Mouse (Mus musculus) neural tube, embryonic 10.5 days (tissue): Measurements from ENCODE around the gene Nek8.
"Not testable (repeated sequence)": the region's sequence is repeated elsewhere in the genome, so short reads cannot be mapped to it uniquely, and the experiment has no call there.

Source experiments
- DNase-seq: peaks from one replicate; pipeline ENCODE4 v3.0.0-alpha.2; 2017; ENCODE audit warnings: low spot score; ENCODE audit errors: extremely low spot score

The Nek8 gene

GRCm38 (mm10) chr11:78146707-78147543 lies 29.6 kb downstream of the Nek8 start:
- DNase-seq, result no peak

DNA sequence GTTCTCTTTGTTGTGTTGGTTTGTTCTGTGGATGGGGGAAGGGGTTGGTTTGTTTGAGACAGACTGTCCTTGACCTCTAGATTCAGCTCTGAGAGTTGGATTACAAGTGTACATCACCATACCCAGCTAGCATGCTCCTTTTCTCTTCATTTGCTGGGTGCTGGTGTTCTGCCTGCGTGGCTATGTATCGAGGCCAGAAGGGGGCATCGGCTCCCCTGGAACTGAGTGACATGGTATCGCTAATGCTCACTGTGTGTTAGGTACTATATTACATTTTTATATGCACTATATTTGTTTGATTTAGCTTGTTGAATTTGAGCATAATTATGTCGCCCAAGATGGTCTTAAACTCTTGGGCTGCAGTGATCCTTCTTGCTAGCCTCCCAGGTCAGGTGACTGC lies 30.3 kb downstream of the Nek8 start:
- no peak for DNase-seq

DNA sequence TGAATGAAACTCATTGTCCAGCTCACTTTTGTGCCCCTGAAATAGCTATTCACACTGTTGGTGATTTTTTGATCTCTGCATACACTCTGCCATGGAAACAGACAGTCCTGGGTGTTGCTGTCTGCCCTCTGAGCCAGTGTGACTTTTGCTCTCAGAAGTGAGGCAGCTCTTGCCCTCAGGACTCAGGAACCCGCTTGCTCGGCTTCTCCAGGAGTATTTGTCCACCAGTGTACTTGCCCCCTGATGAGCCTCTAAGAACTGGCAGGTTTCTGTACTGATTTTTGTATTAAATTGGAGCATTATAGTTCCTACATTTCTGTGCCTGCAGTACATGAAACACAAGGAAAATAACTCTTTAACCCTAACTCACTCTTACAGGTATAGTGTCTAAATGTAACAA lies 33.0 kb downstream of the Nek8 start:
- no peak for DNase-seq

GRCm38 (mm10) chr11:78140665-78141064 lies 35.8 kb downstream of the Nek8 start:
- DNase-seq, result no peak

DNA sequence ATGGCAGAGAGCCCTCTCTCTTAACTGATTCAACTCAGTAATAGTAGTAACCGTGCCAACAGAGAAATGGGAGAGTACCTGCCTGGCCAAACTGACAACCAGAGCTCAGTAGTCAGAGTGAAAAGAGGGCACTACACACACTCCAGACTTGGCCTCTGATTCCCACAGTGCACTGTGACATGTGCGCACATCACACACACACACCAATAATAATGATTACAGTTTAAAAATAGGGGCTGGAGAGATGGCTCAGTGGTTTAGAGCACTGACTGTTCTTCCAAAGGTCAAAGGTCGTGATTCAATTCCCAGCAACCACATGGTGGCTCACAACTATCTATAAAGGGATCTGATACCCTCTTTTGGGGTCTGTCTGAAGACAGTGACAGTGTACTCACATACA lies 38.5 kb downstream of the Nek8 start:
- no peak for DNase-seq

DNA sequence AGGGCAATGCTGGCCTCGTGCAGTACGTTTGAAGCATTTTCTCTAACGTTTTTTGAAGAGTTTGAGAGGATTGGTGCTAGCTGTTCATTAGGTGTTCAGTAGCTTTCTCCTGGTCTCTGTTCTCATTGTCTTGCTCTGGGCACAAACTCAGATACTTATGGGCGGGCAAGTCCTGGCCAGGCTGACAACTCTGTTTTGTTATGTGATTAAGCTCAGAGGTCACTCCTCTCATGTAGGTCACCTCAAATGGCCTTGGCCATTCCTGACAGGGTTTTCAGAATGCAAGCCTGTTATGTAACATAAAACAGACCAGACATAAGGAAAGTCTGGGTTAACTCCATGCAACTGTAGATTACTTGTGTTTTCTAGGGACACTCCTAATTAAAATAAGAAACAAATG lies 38.9 kb downstream of the Nek8 start:
- DNase-seq, result no peak

DNA sequence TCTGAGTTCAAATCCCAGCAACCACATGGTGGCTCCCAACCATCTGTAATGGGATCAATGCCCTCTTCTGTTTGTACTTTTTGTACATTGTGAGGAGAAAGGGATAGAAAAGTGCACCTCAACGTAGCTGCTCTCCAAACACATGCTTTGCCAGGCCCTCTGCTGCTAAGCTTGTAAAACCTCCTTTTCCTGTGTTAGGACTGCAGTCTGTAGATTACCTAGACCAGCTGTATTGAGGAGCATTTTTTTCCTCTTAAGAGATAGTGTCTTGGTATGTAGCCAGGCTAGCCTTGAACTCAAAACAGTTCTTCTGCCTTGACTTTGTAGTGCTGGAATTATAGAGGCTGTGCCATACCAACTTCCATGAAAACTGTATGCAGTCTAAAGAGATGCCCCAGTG lies 40.3 kb downstream of the Nek8 start:
- DNase-seq, result no peak

GRCm38 (mm10) chr11:78135314-78135713 lies 41.2 kb downstream of the Nek8 start:
- DNase-seq, result not testable (repeated sequence)

- no peak for DNase-seq
Measured at GRCm38 (mm10) chr11:78134344-78134743, 42.1 kb downstream of the Nek8 start.

DNA sequence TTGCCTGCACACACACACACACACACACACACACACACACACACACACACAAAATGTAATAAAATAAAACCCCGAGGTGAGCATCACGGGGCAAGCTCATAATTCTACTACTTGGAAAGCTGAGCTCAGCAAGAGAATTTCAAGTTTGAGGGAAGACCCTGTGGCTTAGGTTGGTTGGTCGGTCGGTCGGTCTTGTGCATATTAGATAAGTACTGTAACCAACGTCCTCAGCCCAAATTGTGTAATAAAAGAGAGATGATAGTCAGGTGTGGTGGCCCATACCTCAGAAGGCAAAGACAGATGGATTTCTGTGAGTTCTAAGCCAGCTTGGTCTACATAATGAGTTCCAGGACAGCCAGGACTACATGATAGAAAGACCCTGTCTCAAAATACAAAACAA lies 42.6 kb downstream of the Nek8 start:
- no peak for DNase-seq

DNA sequence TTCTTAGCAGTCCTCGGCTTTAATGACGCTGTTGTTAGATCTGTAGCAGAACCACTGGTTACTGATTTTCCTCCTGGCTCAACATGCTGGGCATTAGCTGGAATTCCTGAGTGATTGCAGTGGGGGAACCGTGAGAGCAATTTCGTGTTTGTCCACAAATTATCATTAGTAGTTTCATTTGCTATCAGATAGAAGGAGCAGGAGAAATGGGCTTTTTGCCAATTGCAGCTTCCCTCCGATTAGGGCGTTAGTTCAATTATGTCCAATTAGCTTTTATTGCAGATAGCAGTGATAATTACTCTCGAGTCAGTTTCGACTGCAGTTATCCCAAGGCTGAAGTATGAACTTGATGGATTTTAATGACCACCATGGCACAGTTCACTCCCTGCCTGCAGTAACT lies 47.0 kb downstream of the Nek8 start:
- DNase-seq, result no peak

DNA sequence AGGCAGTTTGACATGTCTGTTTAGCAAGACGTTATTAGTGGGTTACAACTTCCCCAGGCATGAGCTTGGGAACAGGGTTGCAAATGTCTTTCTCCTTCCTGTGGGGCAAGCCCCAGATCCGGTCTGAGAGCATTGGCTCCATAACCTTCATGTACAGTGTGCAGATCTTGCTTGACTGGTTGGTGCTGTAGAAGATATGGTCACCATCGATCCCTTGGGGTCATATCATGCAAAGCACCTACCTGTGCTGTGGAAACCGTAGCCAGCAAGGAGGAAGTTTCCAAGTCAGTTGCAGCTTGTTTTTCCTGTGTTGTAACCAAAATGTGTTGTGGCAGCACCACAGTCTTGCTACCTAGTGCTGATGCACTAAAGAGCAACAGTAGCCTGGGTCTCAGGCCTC lies 49.7 kb downstream of the Nek8 start:
- no peak for DNase-seq

- no peak for DNase-seq
Measured at GRCm38 (mm10) chr11:78125691-78126090, 50.8 kb downstream of the Nek8 start.

DNA sequence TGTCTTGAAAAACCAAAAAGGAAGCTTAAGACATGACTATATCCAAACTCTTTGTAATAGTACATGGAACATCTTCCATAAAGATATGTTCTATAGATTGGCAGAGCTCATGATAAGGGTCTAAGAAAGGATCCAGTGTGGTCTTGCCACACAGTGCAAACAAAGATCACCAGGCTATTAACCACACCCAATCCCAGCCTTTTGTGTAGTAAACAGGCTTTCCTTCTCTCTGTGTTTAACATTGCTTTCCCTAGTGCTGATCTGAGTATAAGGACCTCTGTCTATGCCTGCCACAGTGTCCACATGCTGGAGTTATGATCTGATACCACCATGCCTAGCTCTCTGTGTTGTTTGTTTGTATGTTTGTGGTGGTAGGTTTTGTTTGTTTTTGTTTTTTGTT lies 52.7 kb downstream of the Nek8 start:
- DNase-seq, result no peak

- no peak for DNase-seq
Measured at GRCm38 (mm10) chr11:78122815-78123214, 53.7 kb downstream of the Nek8 start.

- DNase-seq, result no peak
Measured at GRCm38 (mm10) chr11:78121176-78121575, 55.3 kb downstream of the Nek8 start.

DNA sequence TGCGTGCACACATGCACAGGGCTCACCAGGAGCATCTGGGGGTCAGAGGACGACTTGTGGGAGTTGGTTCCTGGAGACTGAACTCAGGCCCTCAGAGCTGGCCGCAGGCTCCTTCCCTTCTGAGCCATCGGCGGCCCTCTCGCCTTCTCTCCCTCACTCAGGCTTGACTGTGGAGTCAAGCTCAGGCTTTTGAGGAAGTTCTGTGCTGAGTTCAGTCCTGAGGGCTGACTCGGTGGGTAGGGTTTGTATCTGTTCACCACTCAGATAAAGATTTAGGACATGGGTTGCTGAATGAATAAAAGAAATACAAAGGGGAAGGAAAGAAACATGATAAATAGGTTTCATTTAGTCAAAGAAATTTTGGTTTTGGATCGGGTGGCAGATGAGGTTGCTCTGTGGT lies 56.6 kb downstream of the Nek8 start:
- DNase-seq, result no peak

GRCm38 (mm10) chr11:78118467-78118866 lies 58.0 kb downstream of the Nek8 start:
- DNase-seq, result no peak

DNA sequence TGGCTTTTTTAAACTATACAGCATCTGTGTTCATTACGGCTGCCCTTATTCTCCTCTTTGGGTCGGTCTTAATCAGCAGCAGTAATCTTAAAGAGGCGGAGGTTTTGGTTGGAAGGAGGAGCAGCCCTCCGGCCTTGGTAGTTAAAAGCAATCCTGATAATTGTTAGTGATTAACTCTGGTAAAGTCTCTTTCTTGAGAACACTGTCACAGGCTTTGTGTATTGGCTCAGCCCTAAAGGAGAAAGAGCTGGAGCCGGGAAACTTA lies 60.4 kb downstream of the Nek8 start:
- peak; percentile 29 for DNase-seq
